Mouse (Mus musculus): ENCODE measurements around the gene Xkrx. TPM values are rescaled to one million over a fixed set of nuclear protein-coding genes. Genes with fewer than 3 reads are reported as not detected.
"Not testable (repeated sequence)": the region's sequence is repeated elsewhere in the genome, so short reads cannot be mapped to it uniquely, and the experiment has no call there.

Gene Xkrx
- total RNA-seq (2022): 1 to 10 TPM in 3 of 4 experiments, under 1 TPM in 1; 0.98 to 1.8 (median 1.4) TPM

GRCm38 (mm10) chrX:134162043-134162720, at the start of gene Xkrx:
TSS of gene Xkrx (minus strand) at chrX:134162076.
- DNase-seq (ENCODE audit: low spot score): no peak

GRCm38 (mm10) chrX:134211151-134211642, 49.3 kb upstream of the Xkrx start:
- no peak for DNase-seq (ENCODE audit: low spot score)

- DNase-seq (ENCODE audit: low spot score): no peak
Observed at GRCm38 (mm10) chrX:134208491-134208890, 46.6 kb upstream of the Xkrx start.

- not testable (repeated sequence) for DNase-seq (ENCODE audit: low spot score)
Observed at GRCm38 (mm10) chrX:134187201-134187600, 25.3 kb upstream of the Xkrx start, which contains the start of gene Arl13a. TSS of gene Arl13a (plus strand) at chrX:134187501.

- DNase-seq (ENCODE audit: low spot score): no peak
Observed at GRCm38 (mm10) chrX:134174699-134175098, 12.8 kb upstream of the Xkrx start.

- no peak for DNase-seq (ENCODE audit: low spot score)
Observed at GRCm38 (mm10) chrX:134170584-134170983, 8.7 kb upstream of the Xkrx start.

- no peak for DNase-seq (ENCODE audit: low spot score)
Observed at GRCm38 (mm10) chrX:134163484-134163883, 1.6 kb upstream of the Xkrx start.

GRCm38 (mm10) chrX:134162826-134163225, 950 bp upstream of the Xkrx start:
- no peak for DNase-seq (ENCODE audit: low spot score)

GRCm38 (mm10) chrX:134160442-134160841, 1.4 kb downstream of the Xkrx start:
- DNase-seq (ENCODE audit: low spot score): no peak

- DNase-seq (ENCODE audit: low spot score): no peak
Observed at GRCm38 (mm10) chrX:134158151-134158550, 3.7 kb downstream of the Xkrx start.

GRCm38 (mm10) chrX:134141986-134142385, 19.9 kb downstream of the Xkrx start:
- DNase-seq (ENCODE audit: low spot score): no peak

- DNase-seq (ENCODE audit: low spot score): no peak
Observed at GRCm38 (mm10) chrX:134141551-134141950, 20.3 kb downstream of the Xkrx start.

GRCm38 (mm10) chrX:134140024-134140423, 21.9 kb downstream of the Xkrx start:
- DNase-seq (ENCODE audit: low spot score): no peak

GRCm38 (mm10) chrX:134133821-134134220, 28.1 kb downstream of the Xkrx start:
- no peak for DNase-seq (ENCODE audit: low spot score)

GRCm38 (mm10) chrX:134132295-134132694, 29.6 kb downstream of the Xkrx start:
- peak; percentile 0 for DNase-seq (ENCODE audit: low spot score)

GRCm38 (mm10) chrX:134128549-134128948, 33.3 kb downstream of the Xkrx start:
- no peak for DNase-seq (ENCODE audit: low spot score)

GRCm38 (mm10) chrX:134116417-134116816, 45.5 kb downstream of the Xkrx start:
- no peak for DNase-seq (ENCODE audit: low spot score)

- no peak for DNase-seq (ENCODE audit: low spot score)
Observed at GRCm38 (mm10) chrX:134111767-134112166, 50.1 kb downstream of the Xkrx start.

GRCm38 (mm10) chrX:134102641-134103040, 59.2 kb downstream of the Xkrx start:
- DNase-seq (ENCODE audit: low spot score): no peak
